28 mouse cellular contexts compared by ENCODE assay signal in the genomic region with DNA sequence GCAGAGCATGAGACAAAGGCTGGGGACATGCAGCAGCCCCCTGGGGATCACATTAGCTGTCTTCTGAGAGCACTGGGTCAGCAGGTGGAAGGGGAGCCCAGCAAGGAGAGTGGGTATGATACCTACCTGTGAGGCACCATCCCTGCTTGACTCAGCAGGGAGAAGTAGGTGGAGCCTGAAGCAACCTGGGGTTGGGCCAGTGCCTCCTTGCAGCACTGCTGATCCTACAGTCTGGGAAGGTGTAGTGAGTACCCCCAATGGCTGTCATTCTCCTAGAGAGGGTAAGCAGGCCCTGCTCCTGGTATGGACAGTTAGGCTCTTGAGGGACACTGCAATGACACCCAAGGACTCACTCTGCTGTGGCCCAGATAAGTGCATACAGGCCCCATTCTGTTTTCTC. TPM values are rescaled to one million over a fixed set of nuclear protein-coding genes. Genes with fewer than 3 reads are reported as not detected.
DNase-seq lines count a peak whose midpoint lies in the region; ATAC-seq lines count a peak whose summit lies in the region.
"Had no signal": no experiment of that assay in that cellular context is flagged by ENCODE, and none has a peak within 500 bp of the region (broad histone marks: within the 10 kb centered on the region; RNA-seq: fewer than 3 reads in every experiment).

No protein-coding gene starts in this region.

- H3K36me3 ChIP-seq in megakaryocyte, embryonic 14.5 days (replicated peaks; ENCODE audit: low read length) = peaks cover 58% of the 10 kb centered on the region
- peaks cover 33% of the 10 kb centered on the region for H3K36me3 ChIP-seq in liver, embryonic 11.5 days (ENCODE audit: control insufficient read depth, insufficient read depth, low read length)
- peaks cover 55% of the 10 kb centered on the region for H3K36me3 ChIP-seq in liver, embryonic 15.5 days (replicated peaks)

- H3K27me3 ChIP-seq in megakaryocyte, embryonic 14.5 days (replicated peaks) = no peaks in the 10 kb centered on the region
- no peaks in the 10 kb centered on the region for H3K27me3 ChIP-seq in liver, embryonic 11.5 days (replicated peaks; ENCODE audit: control insufficient read depth, insufficient read depth, low read length)
- no peaks in the 10 kb centered on the region for H3K27me3 ChIP-seq in liver, embryonic 15.5 days
- H3K27me3 ChIP-seq: embryonic facial prominence, embryonic 15.5 days; forebrain, embryonic 13.5 days; heart, embryonic 13.5 days; hindbrain, embryonic 15.5 days; Patski had no signal

- H3K9ac ChIP-seq in liver, embryonic 11.5 days (ENCODE audit: low read depth, low read length) = 0 out of 2 replicates have a peak overlapping the region, but pooled peaks have one; percentile 31
- peak overlapping the region; percentile 8; the same call in 1 of the 2 replicates for H3K9ac ChIP-seq in liver, embryonic 15.5 days
- H3K9ac ChIP-seq: embryonic facial prominence, embryonic 15.5 days; forebrain, embryonic 13.5 days; heart, embryonic 13.5 days; hindbrain, embryonic 15.5 days had no signal

- H3K4me2 ChIP-seq in liver, embryonic 11.5 days = peak overlapping the region; percentile 45
- peak overlapping the region; percentile 45 for H3K4me2 ChIP-seq in liver, embryonic 15.5 days
- H3K4me2 ChIP-seq: embryonic facial prominence, embryonic 15.5 days; forebrain, embryonic 13.5 days; heart, embryonic 13.5 days; hindbrain, embryonic 15.5 days had no signal

- no peak for DNase-seq in liver, embryonic 11.5 days (ENCODE audit: low spot score)
- DNase-seq in urinary bladder, adult 18-20 months (ENCODE audit: low spot score in 2 of 2) = no peak
- DNase-seq in lung, adult 18-20 months = no peak
- no peak for DNase-seq in adrenal gland, postnatal 10 days
- no peak for DNase-seq in ovary, postnatal 14 days (ENCODE audit: low spot score)
- DNase-seq: adrenal gland, postnatal 36 days; B cell, adult 2 months; cerebellum, adult 2 months; cerebellum, postnatal 14 days; embryo, embryonic 11 days; gastrocnemius, adult 2 months; gastrocnemius, postnatal 36 days; heart, adult 11 months; heart, postnatal 36 days had no signal

- no peak for ATAC-seq in megakaryocyte, adult 5-6 weeks (ENCODE audit: poor library complexity, severe bottlenecking)
- ATAC-seq in liver, embryonic 11.5 days (replicated peaks; ENCODE audit: low FRiP score) = peak; percentile 18; the same call in 1 of the 2 replicates
- ATAC-seq in liver, embryonic 15.5 days (ENCODE audit: insufficient read depth) = peak; percentile 36
- ATAC-seq: activated CD4-positive, CD25-positive, alpha-beta regulatory T cell, adult 4 months; CD4-positive, CD25-positive, alpha-beta regulatory T cell, adult 4 months; forebrain, embryonic 13.5 days; Patski had no signal

- H3K9me3 ChIP-seq in megakaryocyte, embryonic 14.5 days = no peaks in the 10 kb centered on the region
- no peaks in the 10 kb centered on the region for H3K9me3 ChIP-seq in liver, embryonic 11.5 days (ENCODE audit: control insufficient read depth, low read length)
- no peaks in the 10 kb centered on the region for H3K9me3 ChIP-seq in liver, embryonic 15.5 days (replicated peaks)
- H3K9me3 ChIP-seq: embryonic facial prominence, embryonic 15.5 days; forebrain, embryonic 13.5 days; heart, embryonic 13.5 days; hindbrain, embryonic 15.5 days had no signal

- peak overlapping the region; percentile 72 for H3K27ac ChIP-seq in liver, embryonic 11.5 days (ENCODE audit: low read depth, low read length)
- peak overlapping the region; percentile 75 for H3K27ac ChIP-seq in liver, embryonic 15.5 days (replicated peaks)
- H3K27ac ChIP-seq: embryonic facial prominence, embryonic 15.5 days; forebrain, embryonic 13.5 days; gastrocnemius, adult 2 months; heart, embryonic 13.5 days; hindbrain, embryonic 15.5 days had no signal

- H3K4me1 ChIP-seq in megakaryocyte, embryonic 14.5 days = peaks cover 75% of the 10 kb centered on the region
- peaks cover 24% of the 10 kb centered on the region for H3K4me1 ChIP-seq in liver, embryonic 11.5 days (replicated peaks; ENCODE audit: control insufficient read depth, insufficient read depth, low read length)
- H3K4me1 ChIP-seq in liver, embryonic 15.5 days (replicated peaks) = peaks cover 54% of the 10 kb centered on the region

- peak overlapping the region; percentile 29 for H3K4me3 ChIP-seq in megakaryocyte, embryonic 14.5 days (replicated peaks)
- no peak overlapping the region for H3K4me3 ChIP-seq in liver, embryonic 11.5 days (ENCODE audit: low read depth, low read length)
- H3K4me3 ChIP-seq in liver, embryonic 15.5 days (replicated peaks) = 0 out of 2 replicates have a peak overlapping the region, but pooled peaks have one; percentile 5
- H3K4me3 ChIP-seq: embryonic facial prominence, embryonic 15.5 days; forebrain, embryonic 13.5 days; gastrocnemius, adult 2 months; heart, embryonic 13.5 days; hindbrain, embryonic 15.5 days had no signal

RNA-seq across cellular contexts. Expression of a gene that starts 3.0 kb away (rescaled TPM):
- polyA plus RNA-seq in megakaryocyte, embryonic 14.5 days (2012; ENCODE audit: insufficient read depth, low replicate concordance) = 14.8 and 22.5 TPM in 2 replicates
- 8.3 and 8.6 TPM in 2 replicates for total RNA-seq in megakaryocyte, adult 5-6 weeks (2015)
- total RNA-seq in megakaryocyte, adult 5-6 weeks (2017) = 9.3 and 10.3 TPM in 2 replicates
- polyA plus RNA-seq in liver, embryonic 11.5 days (2014; fragmentation: Nextera tagmentation; extraction: Ambion mirVana) = 2.0 and 2.3 TPM in 2 replicates
- 1.7 TPM in 2 replicates for polyA plus RNA-seq in liver, embryonic 15.5 days (2015; fragmentation: Nextera tagmentation; extraction: Ambion mirVana)
- total RNA-seq in adrenal gland, postnatal 10 days (2021) = 10 to 100 TPM; 18.8 to 21.6 TPM

RNA-seq across cellular contexts. Expression of a gene that starts 28.0 kb away (rescaled TPM):
- polyA plus RNA-seq in megakaryocyte, embryonic 14.5 days (2012; ENCODE audit: insufficient read depth, low replicate concordance) = 109 and 265 TPM in 2 replicates
- 15.8 and 23.4 TPM in 2 replicates for total RNA-seq in megakaryocyte, adult 5-6 weeks (2015)
- 28.8 and 32.6 TPM in 2 replicates for total RNA-seq in megakaryocyte, adult 5-6 weeks (2017)
- polyA plus RNA-seq in liver, embryonic 11.5 days (2014; fragmentation: Nextera tagmentation; extraction: Ambion mirVana) = 33.4 and 45.5 TPM in 2 replicates
- 12.2 and 13.4 TPM in 2 replicates for polyA plus RNA-seq in liver, embryonic 15.5 days (2015; fragmentation: Nextera tagmentation; extraction: Ambion mirVana)
- 10 to 100 TPM; 29.6 to 58.3 TPM for total RNA-seq in adrenal gland, postnatal 10 days (2021)

RNA-seq across cellular contexts. Expression of a gene that starts 32.6 kb away (rescaled TPM):
- polyA plus RNA-seq in megakaryocyte, embryonic 14.5 days (2012; ENCODE audit: insufficient read depth, low replicate concordance) = 153 and 336 TPM in 2 replicates
- 56.6 and 62.8 TPM in 2 replicates for total RNA-seq in megakaryocyte, adult 5-6 weeks (2015)
- total RNA-seq in megakaryocyte, adult 5-6 weeks (2017) = 33.2 and 37.8 TPM in 2 replicates
- 89.9 and 94.9 TPM in 2 replicates for polyA plus RNA-seq in liver, embryonic 11.5 days (2014; fragmentation: Nextera tagmentation; extraction: Ambion mirVana)
- polyA plus RNA-seq in liver, embryonic 15.5 days (2015; fragmentation: Nextera tagmentation; extraction: Ambion mirVana) = 48.3 and 48.8 TPM in 2 replicates
- 100 to 1,000 TPM; 108 to 117 TPM for total RNA-seq in adrenal gland, postnatal 10 days (2021)

RNA-seq across cellular contexts. Expression of a gene that starts 45.5 kb away (rescaled TPM):
- 114 TPM in 1 of 2 replicates, not detected in the other for polyA plus RNA-seq in megakaryocyte, embryonic 14.5 days (2012; ENCODE audit: insufficient read depth, low replicate concordance)
- total RNA-seq in megakaryocyte, adult 5-6 weeks (2015) = 90.8 and 107 TPM in 2 replicates
- total RNA-seq in megakaryocyte, adult 5-6 weeks (2017) = 79.2 and 97.6 TPM in 2 replicates
- polyA plus RNA-seq in liver, embryonic 11.5 days (2014; fragmentation: Nextera tagmentation; extraction: Ambion mirVana) = 235 and 244 TPM in 2 replicates
- polyA plus RNA-seq in liver, embryonic 15.5 days (2015; fragmentation: Nextera tagmentation; extraction: Ambion mirVana) = 1,160 and 1,332 TPM in 2 replicates
- total RNA-seq in adrenal gland, postnatal 10 days (2021) = 100 to 1,000 TPM in 1 of 2 experiments, 10 to 100 TPM in 1; 52.0 to 144 TPM
- total RNA-seq: common myeloid progenitor, adult 5-6 weeks; gastrocnemius, adult 2 months; heart, postnatal 36 days had no signal
- polyA plus RNA-seq: activated CD4-positive, CD25-positive, alpha-beta regulatory T cell, adult 4 months; CD4-positive, CD25-positive, alpha-beta regulatory T cell, adult 4 months; cerebellum, adult 2 months; forebrain, embryonic 13.5 days; hindbrain, embryonic 11.5 days; Patski had no signal

RNA-seq across cellular contexts. Expression of a gene that starts 48.9 kb away (rescaled TPM):
- polyA plus RNA-seq in megakaryocyte, embryonic 14.5 days (2012; ENCODE audit: insufficient read depth, low replicate concordance) = not detected in 2 replicates
- not detected in 2 replicates for total RNA-seq in megakaryocyte, adult 5-6 weeks (2015)
- not detected in 2 replicates for total RNA-seq in megakaryocyte, adult 5-6 weeks (2017)
- polyA plus RNA-seq in liver, embryonic 11.5 days (2014; fragmentation: Nextera tagmentation; extraction: Ambion mirVana) = not detected in 2 replicates
- 22.2 and 29.1 TPM in 2 replicates for polyA plus RNA-seq in liver, embryonic 15.5 days (2015; fragmentation: Nextera tagmentation; extraction: Ambion mirVana)
- total RNA-seq in adrenal gland, postnatal 10 days (2021) = 1 to 10 TPM; 1.3 to 1.5 TPM
- total RNA-seq: common myeloid progenitor, adult 5-6 weeks; gastrocnemius, adult 2 months; gastrocnemius, postnatal 36 days; heart, postnatal 36 days had no signal
- polyA plus RNA-seq: activated CD4-positive, CD25-positive, alpha-beta regulatory T cell, adult 4 months; CD4-positive, CD25-positive, alpha-beta regulatory T cell, adult 4 months; cerebellum, adult 2 months; embryonic facial prominence, embryonic 11.5 days; embryonic facial prominence, embryonic 15.5 days; forebrain, embryonic 13.5 days; heart, embryonic 13.5 days; heart, postnatal 0 days; hindbrain, embryonic 11.5 days; hindbrain, embryonic 15.5 days; Patski had no signal
